Mouse (Mus musculus) megakaryocyte, adult 5-6 weeks (primary cell): Measurements from ENCODE around the gene Sdsl. TPM values are rescaled to one million over a fixed set of nuclear protein-coding genes. Genes with fewer than 3 reads are reported as not detected.

Experiments
- ATAC-seq: 2 replicates; pipeline ENCODE4 v1.8.0; 2016; ENCODE audit warnings: mild to moderate bottlenecking, inconsistent platforms; ENCODE audit not compliant: poor library complexity, severe bottlenecking
- total RNA-seq, 2 experiments: library from RNA; stranded (forward) in 1 of 2; stranded (reverse) in 1 of 2; fragments of 153-499, 151-499 nt in 1 of 2; fragments of 221-1000, 200-1000 nt in 1 of 2; gene quantifications; 2 replicates each; pipeline versions ENCODE4 v1.2.3 to v1.2.4; 2015 to 2017

Sdsl gene
- total RNA-seq, 2 experiments from 2014 or later, result 0.49 to 0.55 TPM

- ATAC-seq, result peak; percentile 52; the same call in 1 of the 2 replicates
These were observed 15.0 kb downstream of the Sdsl start for GRCm38 (mm10) chr5:120457628-120458027.

GRCm38 (mm10) chr5:120456841-120457554 is 15.6 kb downstream of the Sdsl start:
- no peak for ATAC-seq

GRCm38 (mm10) chr5:120456253-120456652 is 16.4 kb downstream of the Sdsl start:
- ATAC-seq, result no peak

GRCm38 (mm10) chr5:120454756-120455337 is 17.8 kb downstream of the Sdsl start:
- ATAC-seq, result no peak

- ATAC-seq, result no peak
These were observed 25.3 kb downstream of the Sdsl start for GRCm38 (mm10) chr5:120447305-120447704.

- ATAC-seq, result peak; percentile 64
These were observed 31.9 kb downstream of the Sdsl start for GRCm38 (mm10) chr5:120440733-120441132.

GRCm38 (mm10) chr5:120439887-120440670 is 32.5 kb downstream of the Sdsl start:
- no peak for ATAC-seq

GRCm38 (mm10) chr5:120438991-120439710 is 33.5 kb downstream of the Sdsl start:
- ATAC-seq, result no peak

- no peak for ATAC-seq
These were observed 34.1 kb downstream of the Sdsl start for GRCm38 (mm10) chr5:120438469-120438868.

GRCm38 (mm10) chr5:120437986-120438385 is 34.6 kb downstream of the Sdsl start:
- no peak for ATAC-seq

GRCm38 (mm10) chr5:120437539-120437938 is 35.1 kb downstream of the Sdsl start:
- no peak for ATAC-seq

- no peak for ATAC-seq
These were observed 35.6 kb downstream of the Sdsl start for GRCm38 (mm10) chr5:120436885-120437495.

- no peak for ATAC-seq
These were observed 36.7 kb downstream of the Sdsl start for GRCm38 (mm10) chr5:120435731-120436501.

- no peak for ATAC-seq
These were observed 37.5 kb downstream of the Sdsl start for GRCm38 (mm10) chr5:120435006-120435681.

GRCm38 (mm10) chr5:120434231-120434735 is 38.3 kb downstream of the Sdsl start:
- ATAC-seq, result no peak

- ATAC-seq, result no peak
These were observed 39.4 kb downstream of the Sdsl start for GRCm38 (mm10) chr5:120433135-120433760.

- ATAC-seq, result no peak
These were observed 40.1 kb downstream of the Sdsl start for GRCm38 (mm10) chr5:120432486-120433015.
